Mouse (Mus musculus): ENCODE results near the gene Imp4. TPM values are rescaled to one million over a fixed set of nuclear protein-coding genes. Genes with fewer than 3 reads are reported as not detected.

The Imp4 gene
- polyA plus RNA-seq, 1 experiment from 2014 or later, result 87.0 TPM

DNA sequence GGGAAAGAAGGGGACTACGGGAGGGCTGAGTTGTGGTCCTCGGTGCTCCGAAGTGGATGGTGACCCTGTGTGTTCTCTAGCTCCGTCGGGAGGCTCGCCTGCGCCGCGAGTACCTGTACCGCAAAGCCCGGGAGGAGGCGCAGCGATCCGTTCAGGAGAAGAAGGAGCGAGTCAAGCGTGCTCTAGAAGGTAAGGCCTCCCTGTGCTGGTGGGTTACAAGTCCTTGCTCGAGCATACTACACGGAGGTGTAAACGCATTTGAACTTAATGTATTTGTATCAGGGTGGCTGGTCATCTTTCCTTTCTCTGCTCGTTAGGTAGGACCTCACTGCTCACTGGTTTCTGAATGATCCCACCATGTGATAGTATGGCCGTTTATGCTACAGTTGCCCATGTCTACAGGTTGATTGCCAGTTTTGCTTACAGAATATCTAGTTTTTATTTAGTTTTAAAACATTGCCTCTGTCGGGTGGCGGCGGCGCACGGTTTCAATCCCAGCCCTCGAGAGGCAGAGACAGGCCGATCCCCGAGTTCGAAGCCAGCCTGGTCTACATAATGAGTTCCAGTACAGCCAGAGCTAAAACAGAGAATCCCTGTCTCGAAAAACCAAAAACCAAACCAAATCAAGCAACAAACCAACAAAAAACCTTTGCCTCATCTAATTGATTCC, 445 bp downstream of the Imp4 start:
- peak overlapping the region; percentile 63 for H3K9ac ChIP-seq (ENCODE audit: low read length)
- peaks cover 10% of the 10 kb centered on the region; the same call in 1 of the 2 replicates for H3K36me3 ChIP-seq (ENCODE audit: control insufficient read depth, insufficient read depth, low read length)
- H3K4me1 ChIP-seq (replicated peaks; ENCODE audit: control insufficient read depth, insufficient read depth, low read length), result peaks cover 4% of the 10 kb centered on the region; the same call in 1 of the 2 replicates
- WGBS, result 7% methylated on average over 31 of the region's 31 CpGs
- H3K9me3 ChIP-seq (ENCODE audit: control insufficient read depth, low read length), result no peaks in the 10 kb centered on the region
- H3K4me3 ChIP-seq (ENCODE audit: low read depth, low read length), result peak overlapping the region; percentile 72
- H3K27ac ChIP-seq (ENCODE audit: low read depth, low read length), result no peak overlapping the region
- peak overlapping the region; percentile 62 for H3K4me2 ChIP-seq (ENCODE audit: low read depth, low read length, severe bottlenecking)
- DNase-seq (ENCODE audit: low spot score), result peak; percentile 45
- H3K27me3 ChIP-seq (ENCODE audit: control insufficient read depth, insufficient read depth, low read length), result no peaks in the 10 kb centered on the region
- no peak for ATAC-seq (replicated peaks; ENCODE audit: low FRiP score)

DNA sequence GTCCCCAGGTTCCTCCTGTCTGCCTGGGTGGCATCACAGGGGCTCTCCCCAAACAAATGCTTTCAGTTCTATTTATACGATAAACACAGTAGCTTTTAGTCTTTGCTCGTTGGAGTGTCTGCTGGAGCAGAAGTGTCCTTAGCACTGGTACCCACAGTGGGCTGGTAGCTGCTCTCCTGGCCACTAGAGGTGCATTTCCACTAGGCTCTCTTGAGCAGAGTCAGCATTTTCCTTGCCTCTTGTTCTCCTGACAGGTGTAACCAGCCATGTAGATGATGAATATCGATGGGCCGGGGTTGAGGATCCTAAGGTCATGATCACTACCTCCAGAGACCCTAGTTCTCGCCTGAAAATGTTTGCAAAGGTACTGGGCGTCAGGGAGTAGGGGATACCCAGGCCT, 3.5 kb downstream of the Imp4 start:
- H3K4me3 ChIP-seq (ENCODE audit: low read depth, low read length), result no peak overlapping the region
- no peaks in the 10 kb centered on the region for H3K9me3 ChIP-seq (ENCODE audit: control insufficient read depth, low read length)
- WGBS, result 93% methylated on average over 6 of the region's 6 CpGs
- peaks cover 4% of the 10 kb centered on the region; the same call in 1 of the 2 replicates for H3K4me1 ChIP-seq (replicated peaks; ENCODE audit: control insufficient read depth, insufficient read depth, low read length)
- H3K27me3 ChIP-seq (ENCODE audit: control insufficient read depth, insufficient read depth, low read length), result no peaks in the 10 kb centered on the region
- no peak overlapping the region for H3K9ac ChIP-seq (ENCODE audit: low read length)
- DNase-seq (ENCODE audit: low spot score) (no peak), ATAC-seq (replicated peaks; ENCODE audit: low FRiP score) (no peak)
- no peak overlapping the region for H3K27ac ChIP-seq (ENCODE audit: low read depth, low read length)
- peaks cover 10% of the 10 kb centered on the region; the same call in 1 of the 2 replicates for H3K36me3 ChIP-seq (ENCODE audit: control insufficient read depth, insufficient read depth, low read length)
- H3K4me2 ChIP-seq (ENCODE audit: low read depth, low read length, severe bottlenecking), result no peak overlapping the region

DNA sequence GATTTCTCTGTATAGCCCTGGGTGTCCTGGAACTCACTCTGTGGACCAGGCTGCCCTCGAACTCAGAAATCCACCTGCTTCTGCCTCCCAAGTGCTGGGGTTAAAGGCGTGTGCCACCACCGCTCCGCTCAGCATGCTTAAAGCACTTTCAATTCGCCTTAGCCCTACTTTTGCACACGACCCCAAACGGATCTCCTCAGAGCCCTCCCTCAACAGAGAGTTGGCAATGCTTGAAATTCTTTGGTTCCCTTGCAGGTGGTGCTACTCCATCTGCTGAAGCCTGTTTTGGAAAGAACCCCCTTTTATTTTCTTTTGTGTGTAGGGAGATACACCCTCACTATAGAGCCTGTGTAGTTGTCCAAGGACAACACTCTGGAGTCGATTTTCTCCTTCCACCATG, 18.8 kb downstream of the Imp4 start:
- no peaks in the 10 kb centered on the region for H3K9me3 ChIP-seq (ENCODE audit: control insufficient read depth, low read length)
- DNase-seq (ENCODE audit: low spot score) (no peak), ATAC-seq (replicated peaks; ENCODE audit: low FRiP score) (no peak)
- no peaks in the 10 kb centered on the region for H3K36me3 ChIP-seq (ENCODE audit: control insufficient read depth, insufficient read depth, low read length)
- peaks cover 3% of the 10 kb centered on the region; the same call in 1 of the 2 replicates for H3K4me1 ChIP-seq (replicated peaks; ENCODE audit: control insufficient read depth, insufficient read depth, low read length)
- no peak overlapping the region for H3K27ac ChIP-seq (ENCODE audit: low read depth, low read length)
- H3K4me3 ChIP-seq (ENCODE audit: low read depth, low read length), result no peak overlapping the region
- 32% methylated on average over 8 of the region's 8 CpGs for WGBS
- no peak overlapping the region for H3K4me2 ChIP-seq (ENCODE audit: low read depth, low read length, severe bottlenecking)
- H3K27me3 ChIP-seq (ENCODE audit: control insufficient read depth, insufficient read depth, low read length), result peaks cover 25% of the 10 kb centered on the region; the same call in 1 of the 2 replicates
- no peak overlapping the region for H3K9ac ChIP-seq (ENCODE audit: low read length)

DNA sequence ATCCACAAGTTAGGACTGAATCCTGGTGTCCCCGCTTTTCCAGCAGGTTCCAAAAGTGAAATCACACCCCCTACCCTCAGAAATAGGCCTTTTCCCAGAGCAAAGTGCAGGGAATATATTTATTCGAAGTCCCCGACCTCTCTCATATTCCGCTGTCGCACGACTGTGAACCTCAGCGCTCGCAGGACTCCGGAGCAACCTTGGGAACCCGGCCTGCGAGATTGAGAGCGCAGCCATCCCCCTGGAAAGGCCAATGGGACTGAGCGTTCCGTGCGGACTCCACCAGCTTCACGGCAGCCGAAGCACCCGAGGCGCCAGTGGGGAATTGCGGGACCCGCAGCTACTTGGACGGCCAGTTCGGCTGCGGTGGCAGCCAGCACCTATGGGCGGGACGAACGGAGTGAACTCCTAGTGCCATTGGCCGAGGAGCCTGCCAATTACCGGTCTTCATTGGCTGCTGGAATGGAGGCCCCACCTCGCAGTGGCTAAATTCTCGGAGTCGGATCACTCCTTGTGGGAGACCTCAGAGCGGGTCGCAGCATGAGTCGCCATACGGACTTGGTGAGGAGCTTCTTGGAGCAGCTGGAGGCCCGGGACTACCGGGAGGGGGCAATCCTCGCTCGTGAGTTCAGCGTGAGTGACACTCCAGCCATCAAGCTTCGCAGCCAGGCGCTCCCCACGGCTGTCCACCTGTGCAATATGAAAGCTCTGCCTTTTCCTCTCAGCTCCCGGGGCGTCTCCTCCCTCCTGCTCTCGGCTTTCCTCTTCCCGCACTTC, 19.8 kb downstream of the Imp4 start, which contains the start of gene Ptpn18:
Gene Ptpn18, plus strand, starts transcription at position 479 of the 777 bp plus-strand sequence.
- H3K4me1 ChIP-seq (replicated peaks; ENCODE audit: control insufficient read depth, insufficient read depth, low read length), result peaks cover 3% of the 10 kb centered on the region; the same call in 1 of the 2 replicates
- no peak within 1 kb of the TSS for H3K27ac ChIP-seq (ENCODE audit: low read depth, low read length)
- H3K36me3 ChIP-seq (ENCODE audit: control insufficient read depth, insufficient read depth, low read length), result no peaks in the 10 kb centered on the region
- peak within 1 kb of the TSS; percentile 49 for H3K9ac ChIP-seq (ENCODE audit: low read length)
- 0% methylated on average over 48 of the region's 48 CpGs for WGBS
- peaks cover 25% of the 10 kb centered on the region; the same call in 1 of the 2 replicates for H3K27me3 ChIP-seq (ENCODE audit: control insufficient read depth, insufficient read depth, low read length)
- peak; percentile 93 for DNase-seq (ENCODE audit: low spot score)
- H3K4me3 ChIP-seq (ENCODE audit: low read depth, low read length), result peak within 1 kb of the TSS; percentile 52
- peak within 1 kb of the TSS; percentile 92 for H3K4me2 ChIP-seq (ENCODE audit: low read depth, low read length, severe bottlenecking)
- ATAC-seq (replicated peaks; ENCODE audit: low FRiP score), result peak; percentile 93
- no peaks in the 10 kb centered on the region for H3K9me3 ChIP-seq (ENCODE audit: control insufficient read depth, low read length)

DNA sequence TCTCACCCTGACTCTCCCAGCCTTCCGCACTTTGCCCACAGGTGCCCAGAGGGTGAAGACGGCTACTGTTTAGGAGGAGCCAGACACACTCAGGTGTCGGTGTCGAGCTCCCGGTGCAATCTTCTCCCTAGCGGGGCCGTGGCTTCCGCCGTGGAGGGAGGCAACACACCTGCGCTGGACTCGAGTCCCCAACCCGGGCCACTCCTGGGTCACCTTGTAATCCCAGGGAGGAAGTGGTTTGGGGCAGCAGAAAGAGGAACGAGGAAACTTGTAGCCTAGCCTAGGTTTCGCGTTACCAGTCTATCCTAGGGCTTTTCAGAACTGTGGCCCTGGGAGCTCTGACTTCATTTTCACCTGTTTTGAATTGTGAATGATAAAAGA, 20.4 kb downstream of the Imp4 start:
- ATAC-seq (replicated peaks; ENCODE audit: low FRiP score), result no peak; the same call in 1 of the 2 replicates
- no peaks in the 10 kb centered on the region for H3K9me3 ChIP-seq (ENCODE audit: control insufficient read depth, low read length)
- no peak for DNase-seq (ENCODE audit: low spot score)
- peak overlapping the region; percentile 92 for H3K4me2 ChIP-seq (ENCODE audit: low read depth, low read length, severe bottlenecking)
- no peaks in the 10 kb centered on the region for H3K36me3 ChIP-seq (ENCODE audit: control insufficient read depth, insufficient read depth, low read length)
- peaks cover 25% of the 10 kb centered on the region; the same call in 1 of the 2 replicates for H3K27me3 ChIP-seq (ENCODE audit: control insufficient read depth, insufficient read depth, low read length)
- H3K4me1 ChIP-seq (replicated peaks; ENCODE audit: control insufficient read depth, insufficient read depth, low read length), result peaks cover 3% of the 10 kb centered on the region; the same call in 1 of the 2 replicates
- peak overlapping the region; percentile 52 for H3K4me3 ChIP-seq (ENCODE audit: low read depth, low read length)
- 4% methylated on average over 15 of the region's 15 CpGs for WGBS
- H3K9ac ChIP-seq (ENCODE audit: low read length), result peak overlapping the region; percentile 49
- no peak overlapping the region for H3K27ac ChIP-seq (ENCODE audit: low read depth, low read length)

DNA sequence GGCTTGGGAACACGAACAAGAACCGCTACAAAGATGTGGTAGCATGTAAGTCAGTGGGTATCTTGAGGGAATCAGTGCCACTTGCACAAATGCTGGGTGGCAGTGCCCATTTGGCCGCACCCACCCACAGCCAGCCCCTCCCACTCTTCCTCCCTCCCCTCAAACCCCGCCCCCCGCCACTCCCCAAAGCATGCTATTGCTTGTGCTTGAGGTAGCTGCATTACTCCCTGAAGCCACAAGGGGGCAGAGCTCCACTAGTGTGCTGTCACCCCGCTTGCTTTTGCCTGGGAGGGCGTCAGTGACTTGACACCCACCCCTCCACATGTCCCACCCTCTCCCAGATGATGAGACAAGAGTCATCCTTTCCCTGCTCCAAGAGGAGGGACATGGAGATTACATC, 23.1 kb downstream of the Imp4 start:
- H3K36me3 ChIP-seq (ENCODE audit: control insufficient read depth, insufficient read depth, low read length), result no peaks in the 10 kb centered on the region
- no peak overlapping the region for H3K4me2 ChIP-seq (ENCODE audit: low read depth, low read length, severe bottlenecking)
- no peaks in the 10 kb centered on the region for H3K9me3 ChIP-seq (ENCODE audit: control insufficient read depth, low read length)
- H3K4me1 ChIP-seq (replicated peaks; ENCODE audit: control insufficient read depth, insufficient read depth, low read length), result peaks cover 3% of the 10 kb centered on the region; the same call in 1 of the 2 replicates
- 17% methylated on average over 7 of the region's 7 CpGs for WGBS
- H3K4me3 ChIP-seq (ENCODE audit: low read depth, low read length), result no peak overlapping the region
- peaks cover 22% of the 10 kb centered on the region; the same call in 1 of the 2 replicates for H3K27me3 ChIP-seq (ENCODE audit: control insufficient read depth, insufficient read depth, low read length)
- no peak overlapping the region for H3K27ac ChIP-seq (ENCODE audit: low read depth, low read length)
- DNase-seq (ENCODE audit: low spot score) (peak; percentile 77), ATAC-seq (replicated peaks; ENCODE audit: low FRiP score) (no peak)
- no peak overlapping the region for H3K9ac ChIP-seq (ENCODE audit: low read length)

DNA sequence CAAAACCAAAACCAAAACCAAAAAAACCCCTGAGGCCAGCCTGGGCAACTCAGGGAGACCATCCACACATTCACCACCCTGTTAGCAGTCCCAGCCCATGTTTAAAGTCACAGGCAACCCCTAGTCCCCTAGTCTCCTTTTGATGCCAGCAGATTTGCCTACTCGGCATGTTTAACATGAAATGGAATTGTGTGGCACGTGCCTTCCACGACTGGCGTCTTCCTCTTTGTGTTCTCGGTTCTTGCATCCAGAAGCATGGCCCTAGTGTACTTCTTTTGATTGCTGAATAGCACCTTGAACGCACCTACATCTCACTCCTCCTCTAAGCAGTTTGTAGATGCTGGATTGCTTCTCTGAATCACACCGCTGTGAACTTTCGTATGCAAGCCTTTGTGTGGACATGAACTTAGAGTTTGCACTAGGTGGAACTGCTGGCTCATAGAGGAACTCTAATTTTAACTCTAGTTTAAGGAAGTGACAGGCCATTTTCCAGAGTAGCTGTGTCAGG, 24.7 kb downstream of the Imp4 start:
- no peak overlapping the region for H3K27ac ChIP-seq (ENCODE audit: low read depth, low read length)
- no peaks in the 10 kb centered on the region for H3K36me3 ChIP-seq (ENCODE audit: control insufficient read depth, insufficient read depth, low read length)
- no peak overlapping the region for H3K9ac ChIP-seq (ENCODE audit: low read length)
- no peak for DNase-seq (ENCODE audit: low spot score)
- H3K4me1 ChIP-seq (replicated peaks; ENCODE audit: control insufficient read depth, insufficient read depth, low read length), result peaks cover 3% of the 10 kb centered on the region; the same call in 1 of the 2 replicates
- no peak overlapping the region for H3K4me2 ChIP-seq (ENCODE audit: low read depth, low read length, severe bottlenecking)
- no peak overlapping the region for H3K4me3 ChIP-seq (ENCODE audit: low read depth, low read length)
- H3K9me3 ChIP-seq (ENCODE audit: control insufficient read depth, low read length), result no peaks in the 10 kb centered on the region
- no peak for ATAC-seq (replicated peaks; ENCODE audit: low FRiP score)
- 91% methylated on average over 8 of the region's 8 CpGs for WGBS
- peaks cover 11% of the 10 kb centered on the region; the same call in 1 of the 2 replicates for H3K27me3 ChIP-seq (ENCODE audit: control insufficient read depth, insufficient read depth, low read length)

DNA sequence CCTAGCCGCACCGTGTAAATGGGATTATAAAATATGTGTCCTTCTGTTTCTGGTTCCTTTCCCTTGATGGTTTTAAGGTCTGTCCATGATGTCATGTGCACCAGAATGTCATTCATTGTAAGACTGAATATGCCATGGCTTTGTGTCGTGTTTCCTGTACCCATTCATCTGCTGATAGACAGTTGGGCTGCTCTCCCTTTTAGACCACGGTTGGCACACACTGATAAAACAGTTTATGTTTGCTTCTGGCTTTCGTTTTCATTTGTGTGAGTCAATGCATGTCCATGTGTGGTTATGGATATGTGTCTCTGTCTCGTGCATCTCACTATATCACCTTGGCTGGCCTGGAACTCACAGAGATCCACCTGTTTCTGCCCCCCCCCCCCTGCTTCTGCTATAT, 25.8 kb downstream of the Imp4 start:
- Histone ChIP-seq H3K4me1 (replicated peaks; ENCODE audit: control insufficient read depth, insufficient read depth, low read length) (no peaks in the 10 kb centered on the region), H3K9ac (ENCODE audit: low read length) (no peak overlapping the region), H3K27ac (ENCODE audit: low read depth, low read length) (no peak overlapping the region), H3K9me3 (ENCODE audit: control insufficient read depth, low read length) (no peaks in the 10 kb centered on the region), H3K4me3 (ENCODE audit: low read depth, low read length) (no peak overlapping the region), H3K4me2 (ENCODE audit: low read depth, low read length, severe bottlenecking) (no peak overlapping the region), H3K36me3 (ENCODE audit: control insufficient read depth, insufficient read depth, low read length) (no peaks in the 10 kb centered on the region), H3K27me3 (ENCODE audit: control insufficient read depth, insufficient read depth, low read length) (peaks cover 3% of the 10 kb centered on the region; the same call in 1 of the 2 replicates)
- DNase-seq (ENCODE audit: low spot score), result no peak
- WGBS, result 83% methylated on average over 6 of the region's 6 CpGs
- no peak for ATAC-seq (replicated peaks; ENCODE audit: low FRiP score)

Measured in forebrain, embryonic 11.5 days (tissue).